Mouse (Mus musculus): Measurements from ENCODE around the gene Slc25a48. TPM values are rescaled to one million over a fixed set of nuclear protein-coding genes. Genes with fewer than 3 reads are reported as not detected.

Slc25a48 gene
- polyA plus RNA-seq, 1 experiment from 2014 or later = 0.45 TPM

DNA sequence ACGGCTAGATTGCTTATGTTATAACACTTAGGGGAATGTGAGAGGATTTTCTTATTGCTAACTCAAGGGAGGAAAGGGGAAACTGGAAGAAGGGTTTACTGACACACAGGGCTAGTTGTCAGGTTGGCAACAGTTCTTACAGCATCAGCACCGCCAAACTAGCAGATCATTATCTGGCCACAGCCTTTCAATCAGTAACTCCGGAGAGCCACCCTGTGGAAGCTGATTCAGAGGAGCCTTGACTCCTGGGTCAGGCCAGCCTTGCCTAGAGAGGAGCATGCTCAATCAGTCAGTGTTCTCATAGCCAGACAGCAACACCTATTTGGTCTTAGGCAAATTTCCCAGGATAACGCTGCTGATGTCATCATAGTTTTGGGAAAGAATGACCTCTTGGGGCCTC lies 23.3 kb downstream of the Slc25a48 start:
- H3K27me3 ChIP-seq = no peaks in the 10 kb centered on the region
- H3K9ac ChIP-seq = no peak overlapping the region
- 76% methylated on average over 4 of the region's 4 CpGs for WGBS
- H3K4me1 ChIP-seq = peaks cover 13% of the 10 kb centered on the region; the same call in 1 of the 2 replicates
- H3K27ac ChIP-seq = no peak overlapping the region
- no peaks in the 10 kb centered on the region for H3K36me3 ChIP-seq
- no peak overlapping the region for H3K4me3 ChIP-seq (replicated peaks)
- ATAC-seq (replicated peaks; ENCODE audit: low FRiP score) = no peak
- no peaks in the 10 kb centered on the region for H3K9me3 ChIP-seq (replicated peaks)
- no peak overlapping the region for H3K4me2 ChIP-seq

DNA sequence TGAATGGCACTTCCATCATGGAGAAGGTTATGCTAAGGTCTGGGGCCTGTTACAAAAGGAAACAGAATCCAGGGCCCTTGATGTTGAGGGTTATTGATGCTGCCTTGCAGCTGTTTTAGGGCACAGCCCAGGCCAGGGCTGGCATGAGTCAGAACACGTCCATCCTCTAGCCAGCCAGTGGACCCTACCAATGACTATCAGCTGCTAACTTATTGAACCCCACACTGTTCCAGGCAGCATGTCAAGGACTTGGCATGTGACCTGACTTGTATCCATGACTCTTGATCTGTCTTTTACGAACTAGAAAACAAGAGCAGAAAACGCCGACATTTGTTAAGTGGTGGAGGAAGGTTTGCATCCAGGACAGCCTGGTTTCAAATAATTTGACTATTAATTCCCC lies 24.6 kb downstream of the Slc25a48 start:
- Histone ChIP-seq H3K9ac (no peak overlapping the region), H3K9me3 (replicated peaks) (no peaks in the 10 kb centered on the region), H3K27me3 (no peaks in the 10 kb centered on the region), H3K27ac (no peak overlapping the region), H3K4me2 (no peak overlapping the region), H3K36me3 (no peaks in the 10 kb centered on the region), H3K4me1 (peaks cover 6% of the 10 kb centered on the region; the same call in 1 of the 2 replicates), H3K4me3 (replicated peaks) (no peak overlapping the region)
- no peak for ATAC-seq (replicated peaks; ENCODE audit: low FRiP score)
- 83% methylated on average over 4 of the region's 4 CpGs for WGBS

DNA sequence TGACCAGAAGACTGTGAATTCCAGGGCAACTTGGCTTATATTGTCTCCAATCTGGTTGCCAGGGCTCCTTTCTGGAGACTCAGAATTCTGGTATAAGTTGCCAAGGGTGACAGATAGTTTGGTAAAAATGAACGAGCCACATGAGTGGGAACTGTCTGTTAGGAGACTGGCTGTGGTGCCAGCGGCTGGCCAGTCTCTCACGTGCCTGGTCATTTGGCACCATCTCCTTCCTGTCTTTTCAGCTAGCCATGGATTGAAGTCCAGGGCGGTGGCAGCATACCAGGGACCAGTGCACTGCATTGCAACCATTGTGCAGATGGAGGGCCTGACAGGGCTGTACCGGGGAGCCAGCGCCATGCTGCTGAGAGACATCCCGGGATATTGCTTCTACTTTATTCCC lies 25.1 kb downstream of the Slc25a48 start:
- Histone ChIP-seq H3K4me2 (no peak overlapping the region), H3K4me1 (peaks cover 3% of the 10 kb centered on the region; the same call in 1 of the 2 replicates), H3K27ac (no peak overlapping the region), H3K4me3 (replicated peaks) (no peak overlapping the region), H3K9me3 (replicated peaks) (no peaks in the 10 kb centered on the region), H3K9ac (no peak overlapping the region), H3K27me3 (no peaks in the 10 kb centered on the region), H3K36me3 (no peaks in the 10 kb centered on the region)
- WGBS = 95% methylated on average over 7 of the region's 7 CpGs
- ATAC-seq (replicated peaks; ENCODE audit: low FRiP score) = no peak

DNA sequence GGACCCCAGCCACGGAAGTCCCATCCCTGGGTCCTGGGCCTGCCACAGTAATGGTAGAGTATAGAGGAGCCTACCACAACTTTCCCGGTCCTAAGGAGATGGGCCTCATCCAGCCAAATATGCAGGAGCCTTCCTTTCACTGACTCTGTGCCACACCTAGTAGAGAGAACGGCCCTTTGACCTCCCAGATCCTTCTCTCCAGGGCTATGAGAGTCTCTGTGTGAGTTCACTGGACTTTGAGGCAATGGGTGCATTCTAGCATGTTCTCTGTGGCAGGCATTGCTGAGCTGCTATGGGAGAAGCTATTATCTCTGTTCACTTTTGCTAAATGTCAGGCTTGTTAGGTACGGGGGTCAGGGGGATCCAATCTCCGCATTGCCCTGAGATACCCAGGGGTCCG lies 25.6 kb downstream of the Slc25a48 start:
- H3K27me3 ChIP-seq = no peaks in the 10 kb centered on the region
- H3K9ac ChIP-seq = no peak overlapping the region
- H3K27ac ChIP-seq = no peak overlapping the region
- no peak overlapping the region for H3K4me3 ChIP-seq (replicated peaks)
- no peak for ATAC-seq (replicated peaks; ENCODE audit: low FRiP score)
- no peaks in the 10 kb centered on the region for H3K9me3 ChIP-seq (replicated peaks)
- H3K4me1 ChIP-seq = no peaks in the 10 kb centered on the region
- 77% methylated on average over 6 of the region's 6 CpGs for WGBS
- no peaks in the 10 kb centered on the region for H3K36me3 ChIP-seq
- no peak overlapping the region for H3K4me2 ChIP-seq

DNA sequence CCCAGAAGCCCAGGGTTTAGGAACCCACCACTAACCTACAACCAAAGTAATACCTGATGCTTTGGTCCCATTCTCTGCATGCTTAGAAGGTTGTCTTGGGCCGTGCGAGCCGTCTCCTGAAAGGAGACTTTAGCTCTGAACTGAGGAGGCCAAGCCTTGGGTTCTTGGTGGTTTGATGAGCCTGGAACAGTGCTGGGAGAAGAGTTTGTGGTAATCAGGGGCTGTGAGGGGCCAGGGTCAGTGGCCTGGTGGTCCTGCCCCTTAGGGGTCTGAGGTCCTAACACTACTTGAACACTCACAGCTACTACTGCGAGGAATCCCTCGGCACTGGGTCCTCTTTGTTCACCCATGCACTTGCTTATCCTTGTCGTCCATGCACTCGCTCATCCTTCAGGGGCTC lies 29.6 kb downstream of the Slc25a48 start:
- Histone ChIP-seq H3K9me3 (replicated peaks) (no peaks in the 10 kb centered on the region), H3K4me3 (replicated peaks) (no peak overlapping the region), H3K4me2 (no peak overlapping the region), H3K27me3 (no peaks in the 10 kb centered on the region), H3K27ac (no peak overlapping the region), H3K4me1 (peaks cover 13% of the 10 kb centered on the region), H3K9ac (no peak overlapping the region), H3K36me3 (no peaks in the 10 kb centered on the region)
- ATAC-seq (replicated peaks; ENCODE audit: low FRiP score) = no peak
- WGBS = 94% methylated on average over 7 of the region's 7 CpGs

DNA sequence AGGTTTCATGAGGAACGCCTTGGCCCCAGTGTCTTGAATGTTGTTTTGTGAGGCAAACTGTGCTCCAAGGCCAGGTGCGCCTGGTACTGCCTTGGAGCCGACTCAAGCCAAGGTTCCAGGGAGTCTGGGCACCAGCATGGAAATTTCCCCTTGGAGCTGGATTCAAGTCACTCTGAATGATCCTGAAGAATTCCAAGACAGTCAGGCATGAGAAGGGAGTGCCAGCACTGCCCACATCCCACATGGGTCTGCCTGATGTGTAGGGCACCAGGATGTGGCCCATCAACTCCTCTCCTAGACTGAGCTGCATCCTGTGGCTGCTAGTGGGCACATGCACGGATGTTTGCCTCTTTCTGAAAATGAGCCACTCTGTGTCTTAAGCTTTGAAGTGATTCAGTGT lies 30.4 kb downstream of the Slc25a48 start:
- 88% methylated on average over 4 of the region's 4 CpGs for WGBS
- peaks cover 13% of the 10 kb centered on the region for H3K4me1 ChIP-seq
- no peaks in the 10 kb centered on the region for H3K9me3 ChIP-seq (replicated peaks)
- H3K4me3 ChIP-seq (replicated peaks) = no peak overlapping the region
- no peak overlapping the region for H3K9ac ChIP-seq
- H3K27me3 ChIP-seq = no peaks in the 10 kb centered on the region
- no peaks in the 10 kb centered on the region for H3K36me3 ChIP-seq
- no peak overlapping the region for H3K4me2 ChIP-seq
- no peak for ATAC-seq (replicated peaks; ENCODE audit: low FRiP score)
- H3K27ac ChIP-seq = no peak overlapping the region

DNA sequence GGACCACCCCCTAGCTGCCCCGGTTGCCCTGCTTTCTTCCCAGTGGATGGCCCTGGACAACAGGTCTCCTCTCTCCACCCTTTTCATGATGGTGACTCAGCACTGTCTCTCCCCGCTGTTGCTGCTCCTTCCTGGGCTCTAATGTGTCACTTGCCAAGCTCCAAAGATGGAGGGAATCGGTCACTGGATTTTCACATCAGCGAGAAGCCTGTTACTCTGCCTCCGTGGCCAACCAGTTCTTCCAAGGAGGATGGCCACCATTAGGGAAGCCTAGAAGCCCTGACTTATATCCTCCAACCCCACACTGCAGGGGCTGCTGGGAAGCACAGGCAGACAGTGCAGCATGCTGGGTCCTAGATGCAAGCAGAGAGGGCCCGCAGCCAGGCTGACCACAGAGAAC lies 33.1 kb downstream of the Slc25a48 start:
- Histone ChIP-seq H3K9ac (no peak overlapping the region), H3K4me3 (replicated peaks) (no peak overlapping the region), H3K4me1 (peaks cover 19% of the 10 kb centered on the region), H3K9me3 (replicated peaks) (no peaks in the 10 kb centered on the region), H3K27ac (peak overlapping the region; percentile 83), H3K36me3 (no peaks in the 10 kb centered on the region), H3K27me3 (no peaks in the 10 kb centered on the region), H3K4me2 (no peak overlapping the region)
- ATAC-seq (replicated peaks; ENCODE audit: low FRiP score) = no peak
- WGBS = 82% methylated on average over 6 of the region's 6 CpGs

DNA sequence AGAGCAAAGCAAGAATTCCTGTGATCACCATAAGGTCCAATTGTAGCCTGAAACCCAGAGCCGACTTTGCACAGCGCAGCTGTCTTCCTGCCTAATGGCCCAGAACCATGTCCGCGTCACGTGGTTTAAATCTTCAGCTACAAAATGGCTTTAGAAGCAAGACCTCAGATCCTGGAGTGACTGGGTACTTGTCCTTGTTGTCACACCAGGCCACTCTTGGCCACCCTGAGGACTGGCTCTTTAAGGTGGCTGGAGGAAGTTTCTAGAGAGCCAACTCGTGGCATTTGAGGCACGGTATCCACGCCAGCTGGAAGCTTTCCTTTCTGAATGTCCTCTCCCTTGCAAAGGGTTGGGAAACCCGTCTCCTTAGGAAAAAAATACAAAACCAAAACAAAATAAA lies 33.8 kb downstream of the Slc25a48 start:
- no peaks in the 10 kb centered on the region for H3K27me3 ChIP-seq
- H3K27ac ChIP-seq = peak overlapping the region; percentile 83
- H3K9ac ChIP-seq = no peak overlapping the region
- H3K4me1 ChIP-seq = peaks cover 19% of the 10 kb centered on the region
- 25% methylated on average over 9 of the region's 9 CpGs for WGBS
- no peaks in the 10 kb centered on the region for H3K9me3 ChIP-seq (replicated peaks)
- H3K36me3 ChIP-seq = no peaks in the 10 kb centered on the region
- 0 out of 2 replicates have a peak, but pooled peaks have one; percentile 31 for ATAC-seq (replicated peaks; ENCODE audit: low FRiP score)
- H3K4me3 ChIP-seq (replicated peaks) = no peak overlapping the region
- peak overlapping the region; percentile 27 for H3K4me2 ChIP-seq

DNA sequence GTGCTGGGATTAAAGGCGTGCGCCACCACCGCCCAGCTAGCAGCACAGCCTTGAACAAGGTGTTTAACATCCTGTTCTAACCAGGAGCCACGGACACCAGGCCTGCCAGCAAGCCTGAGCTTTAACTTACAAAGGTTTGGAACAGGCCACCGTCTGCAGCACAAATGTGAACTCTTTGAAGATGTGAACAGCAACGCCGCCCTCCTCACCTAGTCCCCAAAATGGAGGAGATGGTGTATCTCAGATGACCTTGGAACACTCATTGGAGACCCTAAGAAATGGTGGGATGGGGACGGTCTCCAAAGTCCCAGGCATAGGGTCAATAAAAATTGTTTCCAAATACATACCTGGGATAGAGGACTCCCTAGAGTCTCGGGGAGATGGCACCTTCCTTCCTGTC lies 34.5 kb downstream of the Slc25a48 start:
- H3K36me3 ChIP-seq = no peaks in the 10 kb centered on the region
- H3K4me2 ChIP-seq = no peak overlapping the region
- no peaks in the 10 kb centered on the region for H3K9me3 ChIP-seq (replicated peaks)
- whole genome bisulfite sequencing = 90% methylated on average over 9 of the region's 9 CpGs
- H3K27ac ChIP-seq = no peak overlapping the region; the same call in 1 of the 2 replicates
- ATAC-seq (replicated peaks; ENCODE audit: low FRiP score) = no peak
- H3K27me3 ChIP-seq = no peaks in the 10 kb centered on the region
- peaks cover 24% of the 10 kb centered on the region for H3K4me1 ChIP-seq
- H3K9ac ChIP-seq = no peak overlapping the region
- no peak overlapping the region for H3K4me3 ChIP-seq (replicated peaks)

DNA sequence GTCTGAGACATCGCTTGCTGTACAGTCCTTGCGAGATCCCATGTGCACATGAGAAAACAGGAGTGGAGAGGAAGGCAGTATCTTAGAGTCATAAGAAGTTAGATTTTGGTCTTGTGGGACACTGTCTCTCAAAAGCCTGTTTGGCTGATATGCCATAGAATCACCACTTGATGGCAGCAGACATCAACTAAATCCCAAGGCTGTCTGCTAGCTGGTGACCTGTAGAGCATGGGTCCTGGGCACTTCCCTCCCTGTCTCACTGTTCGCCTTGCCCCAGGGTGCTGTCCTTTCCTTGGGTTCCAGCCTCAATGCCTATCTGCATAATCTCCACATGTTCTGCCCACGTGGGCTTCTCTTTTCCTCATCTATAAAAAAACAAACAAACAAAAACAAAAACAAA lies 37.2 kb downstream of the Slc25a48 start:
- WGBS = 40% methylated on average over 4 of the region's 4 CpGs
- Histone ChIP-seq H3K4me1 (peaks cover 24% of the 10 kb centered on the region), H3K9me3 (replicated peaks) (no peaks in the 10 kb centered on the region), H3K36me3 (no peaks in the 10 kb centered on the region), H3K9ac (no peak overlapping the region), H3K27me3 (no peaks in the 10 kb centered on the region), H3K27ac (no peak overlapping the region), H3K4me3 (replicated peaks) (no peak overlapping the region), H3K4me2 (peak overlapping the region; percentile 37; the same call in 1 of the 2 replicates)
- ATAC-seq (replicated peaks; ENCODE audit: low FRiP score) = peak; percentile 54; the same call in 1 of the 2 replicates

DNA sequence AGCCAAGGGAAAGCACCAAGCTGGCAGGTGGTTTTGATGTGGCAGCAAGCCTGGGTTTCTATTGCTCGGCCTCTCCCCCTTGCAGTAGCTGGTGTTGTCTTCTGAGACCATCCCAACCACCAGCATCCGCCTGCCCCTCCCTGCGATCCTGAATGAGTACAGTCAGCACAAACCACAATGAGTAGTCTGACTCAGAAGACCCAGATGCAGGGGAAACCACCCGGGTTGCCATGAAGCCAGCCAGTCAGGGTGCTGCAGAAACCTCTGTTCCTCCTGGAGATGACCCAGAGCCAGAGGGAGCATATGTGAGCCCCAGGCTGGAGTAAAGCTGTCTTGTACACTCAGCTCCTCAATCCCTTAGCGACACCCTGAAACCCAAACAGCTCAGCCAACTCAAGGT lies 38.6 kb downstream of the Slc25a48 start:
- Histone ChIP-seq H3K27me3 (no peaks in the 10 kb centered on the region), H3K36me3 (no peaks in the 10 kb centered on the region), H3K4me3 (replicated peaks) (no peak overlapping the region), H3K9ac (no peak overlapping the region), H3K9me3 (replicated peaks) (no peaks in the 10 kb centered on the region), H3K4me1 (peaks cover 14% of the 10 kb centered on the region), H3K27ac (no peak overlapping the region), H3K4me2 (no peak overlapping the region)
- ATAC-seq (replicated peaks; ENCODE audit: low FRiP score) = no peak
- 66% methylated on average over 5 of the region's 5 CpGs for WGBS

DNA sequence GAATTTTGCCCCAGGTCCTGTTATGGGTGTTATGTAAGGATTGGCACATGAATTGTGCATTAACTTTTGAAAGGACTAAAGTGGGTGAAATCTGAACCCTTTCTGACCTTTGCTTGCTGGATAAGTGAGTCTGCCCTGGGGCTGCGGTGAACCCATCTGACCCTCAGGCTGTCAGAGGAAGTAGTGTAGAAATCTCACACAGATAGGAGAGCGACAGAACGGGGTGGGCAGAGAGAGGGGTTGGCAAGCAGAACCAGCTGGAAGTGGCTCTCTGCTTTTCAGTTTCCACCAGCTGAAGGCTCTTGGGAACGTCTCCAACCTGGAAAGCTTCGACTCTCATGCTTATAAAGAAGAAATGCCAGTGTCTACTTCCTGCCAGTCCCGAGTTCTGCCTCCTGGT lies 39.1 kb downstream of the Slc25a48 start:
- Histone ChIP-seq H3K9ac (no peak overlapping the region), H3K4me3 (replicated peaks) (no peak overlapping the region), H3K36me3 (no peaks in the 10 kb centered on the region), H3K9me3 (replicated peaks) (no peaks in the 10 kb centered on the region), H3K27me3 (no peaks in the 10 kb centered on the region), H3K4me1 (peaks cover 11% of the 10 kb centered on the region), H3K27ac (no peak overlapping the region), H3K4me2 (no peak overlapping the region)
- no peak for ATAC-seq (replicated peaks; ENCODE audit: low FRiP score)
- WGBS = 25% methylated on average over 6 of the region's 6 CpGs

DNA sequence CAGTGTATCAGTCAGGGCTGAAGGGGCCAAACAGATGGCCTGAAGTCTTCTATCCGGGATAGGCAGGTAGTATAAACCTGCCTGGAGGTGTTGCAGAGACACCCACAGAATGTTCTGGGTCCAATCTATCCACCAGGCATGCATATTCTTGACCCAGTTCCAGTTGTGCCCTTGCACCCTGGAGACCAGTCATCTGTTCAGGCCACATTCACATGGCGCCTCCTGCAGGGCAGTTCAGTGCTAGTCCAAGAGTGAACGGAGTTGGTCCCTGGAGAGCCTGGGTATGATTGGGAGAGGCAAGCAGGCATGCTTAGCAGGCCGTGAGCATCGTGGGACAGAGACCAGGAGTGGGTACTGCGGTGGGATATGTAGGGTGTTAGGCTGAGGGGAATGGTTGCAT lies 39.9 kb downstream of the Slc25a48 start:
- H3K4me3 ChIP-seq (replicated peaks) = no peak overlapping the region
- 87% methylated on average over 6 of the region's 6 CpGs for WGBS
- no peaks in the 10 kb centered on the region for H3K9me3 ChIP-seq (replicated peaks)
- H3K36me3 ChIP-seq = no peaks in the 10 kb centered on the region
- no peak for ATAC-seq (replicated peaks; ENCODE audit: low FRiP score)
- no peaks in the 10 kb centered on the region for H3K27me3 ChIP-seq
- no peak overlapping the region for H3K9ac ChIP-seq
- no peak overlapping the region for H3K4me2 ChIP-seq
- no peak overlapping the region for H3K27ac ChIP-seq
- H3K4me1 ChIP-seq = peaks cover 11% of the 10 kb centered on the region
